In genomic region chr4:81897451-81897850, GRCm38 (mm10) we compare ENCODE assay signal across 28 mouse cellular contexts.
DNase-seq lines count a peak whose midpoint lies in the region; ATAC-seq and TF ChIP-seq lines count a peak whose summit lies in the region.
"Had no signal": no experiment of that assay in that cellular context is flagged by ENCODE, and none has a peak within 500 bp of the region (broad histone marks: within the 10 kb centered on the region; RNA-seq: fewer than 3 reads in every experiment).

No protein-coding gene starts in this region.

- intact Hi-C loops in heart, adult 2 months (cut with DNase I) = no loop called here

- TF ChIP-seq EP300 in heart, adult 2 months (IDR thresholded peaks at IDR 0.05; ENCODE audit: insufficient read depth, low read depth, low read length) = no peak

- TF ChIP-seq POLR2A in heart, adult 2 months (IDR thresholded peaks at IDR 0.05; ENCODE audit: insufficient read depth, low read depth, low read length) = no peak

- no peaks in the 10 kb centered on the region for H3K79me2 ChIP-seq in heart, adult 2 months (replicated peaks; ENCODE audit: control insufficient read depth, insufficient read depth, low read length)

- H3K36me3 ChIP-seq in heart, adult 2 months (ENCODE audit: control insufficient read depth, insufficient read depth, low read length) = peaks cover 10% of the 10 kb centered on the region
- no peaks in the 10 kb centered on the region for H3K36me3 ChIP-seq in kidney, postnatal 0 days (ENCODE audit: insufficient read depth, low read length)
- H3K36me3 ChIP-seq: embryonic facial prominence, embryonic 13.5 days; forebrain, embryonic 10.5 days; G1E; heart, embryonic 13.5 days; hindbrain, embryonic 10.5 days; hindbrain, embryonic 13.5 days; intestine, embryonic 15.5 days had no signal

- WGBS in heart, adult 2 months = 53% methylated on average over 5 of the region's 5 CpGs
- WGBS in kidney, postnatal 0 days = 69% methylated on average over 5 of the region's 5 CpGs

- no peaks in the 10 kb centered on the region for H3K27me3 ChIP-seq in heart, adult 2 months (ENCODE audit: control insufficient read depth, insufficient read depth, low read length)
- H3K27me3 ChIP-seq in kidney, postnatal 0 days (ENCODE audit: insufficient read depth, low read length) = no peaks in the 10 kb centered on the region
- H3K27me3 ChIP-seq: CH12.LX; embryonic facial prominence, embryonic 13.5 days; forebrain, embryonic 13.5 days; heart, embryonic 13.5 days; hindbrain, embryonic 13.5 days; intestine, embryonic 15.5 days had no signal

- TF ChIP-seq CTCF in heart, adult 2 months (IDR thresholded peaks at IDR 0.05) = no peak
- TF ChIP-seq CTCF in kidney, postnatal 0 days (IDR thresholded peaks at IDR 0.05; ENCODE audit: low read depth) = no peak

- H3K4me3 ChIP-seq in heart, adult 2 months = no peak overlapping the region
- H3K4me3 ChIP-seq in kidney, postnatal 0 days (replicated peaks; ENCODE audit: low read depth, low read length) = no peak overlapping the region
- H3K4me3 ChIP-seq: embryonic facial prominence, embryonic 13.5 days; forebrain, embryonic 10.5 days; forebrain, embryonic 13.5 days; heart, embryonic 13.5 days; hindbrain, embryonic 10.5 days; hindbrain, embryonic 13.5 days; intestine, embryonic 15.5 days had no signal

- peak overlapping the region; percentile 93 for H3K27ac ChIP-seq in heart, adult 2 months
- H3K27ac ChIP-seq in kidney, postnatal 0 days = no peak overlapping the region
- H3K27ac ChIP-seq: embryonic facial prominence, embryonic 13.5 days; forebrain, embryonic 10.5 days; forebrain, embryonic 13.5 days; heart, embryonic 13.5 days; hindbrain, embryonic 10.5 days; hindbrain, embryonic 13.5 days; intestine, embryonic 15.5 days had no signal

- DNase-seq in heart, adult 2 months = no peak
- DNase-seq in heart, adult 18-20 months = no peak
- peak; percentile 6 for DNase-seq in kidney, postnatal 0 days (ENCODE audit: low spot score)
- DNase-seq in kidney, adult 8-10 months = no peak
- DNase-seq in 3134 (ENCODE audit: extremely low read depth, insufficient read length, low spot score) = peak; percentile 28
- peak; percentile 56 for DNase-seq in 3T3-L1 (ENCODE audit: low read depth, low spot score)
- DNase-seq in ovary, postnatal 36 days (ENCODE audit: low spot score) = no peak
- DNase-seq in spleen, postnatal 36 days (ENCODE audit: low spot score in 2 of 2) = no peak
- DNase-seq: adrenal gland, adult 2 months; adrenal gland, postnatal 14 days; B cell, adult 2 months; cerebellum, adult 11 months; cerebellum, adult 2 months; cerebellum, adult 9-11 months; cerebellum, postnatal 25 days; gastrocnemius, postnatal 14 days; heart, postnatal 36 days had no signal

- H3K4me2 ChIP-seq in kidney, postnatal 0 days (ENCODE audit: low read length) = no peak overlapping the region
- H3K4me2 ChIP-seq: embryonic facial prominence, embryonic 13.5 days; forebrain, embryonic 13.5 days; heart, embryonic 13.5 days; hindbrain, embryonic 13.5 days; intestine, embryonic 15.5 days had no signal

- no peaks in the 10 kb centered on the region for H3K9me3 ChIP-seq in kidney, postnatal 0 days (replicated peaks; ENCODE audit: low read length)
- H3K9me3 ChIP-seq: embryonic facial prominence, embryonic 13.5 days; forebrain, embryonic 10.5 days; forebrain, embryonic 13.5 days; hindbrain, embryonic 13.5 days; intestine, embryonic 15.5 days had no signal

- no peak for ATAC-seq in kidney, postnatal 0 days (replicated peaks; ENCODE audit: low FRiP score, low read depth)
- ATAC-seq: forebrain, embryonic 13.5 days; forebrain, embryonic 16.5 days; hindbrain, embryonic 16.5 days; intestine, embryonic 15.5 days had no signal

- H3K9ac ChIP-seq in heart, adult 2 months (ENCODE audit: low read depth, low read length) = no peak overlapping the region
- no peak overlapping the region for H3K9ac ChIP-seq in kidney, postnatal 0 days (ENCODE audit: low read depth, low read length)
- H3K9ac ChIP-seq: embryonic facial prominence, embryonic 13.5 days; forebrain, embryonic 13.5 days; heart, embryonic 13.5 days; hindbrain, embryonic 13.5 days; intestine, embryonic 15.5 days had no signal

- peaks cover 4% of the 10 kb centered on the region for H3K4me1 ChIP-seq in heart, adult 2 months (ENCODE audit: control insufficient read depth, insufficient read depth, low read length)
- no peaks in the 10 kb centered on the region for H3K4me1 ChIP-seq in kidney, postnatal 0 days (replicated peaks; ENCODE audit: insufficient read depth, low read length)
- H3K4me1 ChIP-seq: embryonic facial prominence, embryonic 13.5 days; forebrain, embryonic 13.5 days; hindbrain, embryonic 10.5 days; hindbrain, embryonic 13.5 days; intestine, embryonic 15.5 days had no signal

Comparison
In these comparisons a context has a peak if more than half of its experiments do, and no peak if none do; other contexts are left out.
1. DNase-seq: peak in kidney, postnatal 0 days (single experiment), 3134 (single experiment) and 3T3-L1 (single experiment); none in heart, adult 2 months (0 of 2), heart, adult 18-20 months (0 of 2), kidney, adult 8-10 months (0 of 2), ovary, postnatal 36 days (single experiment) and spleen, postnatal 36 days (0 of 2).